Mouse (Mus musculus) mature B cell (primary cell): ENCODE measurements around the gene Ireb2.
"Not testable (repeated sequence)": the region's sequence is repeated elsewhere in the genome, so short reads cannot be mapped to it uniquely, and the experiment has no call there.

ENCODE experiments used
- in situ Hi-C: fragments of 300-500 bp; cut with MboI; formaldehyde crosslinking; loops from 2 replicates; pipeline ENCODE4 v1.14.3; 2019

The Ireb2 gene

GRCm38 (mm10) chr9:54897097-54897496 lies 33.5 kb downstream of the Ireb2 start:
- in situ Hi-C loops = no loop called here

- in situ Hi-C loops = no loop called here
These were observed 45.9 kb downstream of the Ireb2 start for GRCm38 (mm10) chr9:54909446-54909845.

GRCm38 (mm10) chr9:54915576-54915975 lies 52.0 kb downstream of the Ireb2 start:
- in situ Hi-C loops = no loop called here

- in situ Hi-C loops = no loop called here
These were observed 52.8 kb downstream of the Ireb2 start for GRCm38 (mm10) chr9:54916401-54916800.

- in situ Hi-C loops = no loop called here
These were observed 53.6 kb downstream of the Ireb2 start, which contains the start of gene Hykk for GRCm38 (mm10) chr9:54917010-54917677. TSS of gene Hykk (plus strand) at chr9:54917283.

- in situ Hi-C loops = no loop called here
These were observed 54.6 kb downstream of the Ireb2 start for GRCm38 (mm10) chr9:54918191-54918590.

GRCm38 (mm10) chr9:54918781-54919180 lies 55.2 kb downstream of the Ireb2 start:
- in situ Hi-C loops = no loop called here

- in situ Hi-C loops = no loop called here
These were observed 56.4 kb downstream of the Ireb2 start for GRCm38 (mm10) chr9:54919946-54920345.

GRCm38 (mm10) chr9:54930741-54931140 lies 67.2 kb downstream of the Ireb2 start:
- in situ Hi-C loops = no loop called here

- in situ Hi-C loops = no loop called here
These were observed 68.2 kb downstream of the Ireb2 start for GRCm38 (mm10) chr9:54931765-54932164.

- in situ Hi-C loops = no loop called here
These were observed 68.8 kb downstream of the Ireb2 start for GRCm38 (mm10) chr9:54932379-54932778.

GRCm38 (mm10) chr9:54942071-54942470 lies 78.5 kb downstream of the Ireb2 start:
- in situ Hi-C loops = no loop called here

GRCm38 (mm10) chr9:54944467-54944866 lies 80.9 kb downstream of the Ireb2 start:
- in situ Hi-C loops = no loop called here

- in situ Hi-C loops = no loop called here
These were observed 82.7 kb downstream of the Ireb2 start for GRCm38 (mm10) chr9:54946256-54946655.

- in situ Hi-C loops = no loop called here
These were observed 85.9 kb downstream of the Ireb2 start for GRCm38 (mm10) chr9:54949465-54949864.

GRCm38 (mm10) chr9:54950162-54950561 lies 86.6 kb downstream of the Ireb2 start:
- in situ Hi-C loops = not testable (repeated sequence)

GRCm38 (mm10) chr9:54950575-54951321 lies 87.2 kb downstream of the Ireb2 start, which contains the start of the genes Psma4 and AY074887:
TSS of gene Psma4 (plus strand) at chr9:54950790.
TSS of gene AY074887 (minus strand) at chr9:54950998.
- in situ Hi-C loops = no loop called here

GRCm38 (mm10) chr9:54961059-54961458 lies 97.5 kb downstream of the Ireb2 start:
- in situ Hi-C loops = no loop called here
